Mouse (Mus musculus) forebrain, postnatal 0 days (tissue): ENCODE measurements around the gene AW011738. TPM values are rescaled to one million over a fixed set of nuclear protein-coding genes. Genes with fewer than 3 reads are reported as not detected.

Source experiments
- ATAC-seq: fragments of 200-750 bp; cut with Nextera tagmentation; 2 replicates; pipeline ENCODE4 v1.8.0; 2017; ENCODE audit warnings: mild to moderate bottlenecking, moderate library complexity
- DNase-seq: peaks from one replicate; pipeline ENCODE4 v3.0.0-alpha.2; 2015
- H3K27ac ChIP-seq: fragments of 300-500 bp; sonication (generic); 2 replicates; pipeline ENCODE4 v1.5.1; 2014; ENCODE audit warnings: low read depth, mild to moderate bottlenecking, antibody characterized with exemption, low read length, moderate library complexity, mixed read lengths
- H3K27me3 ChIP-seq: fragments of 300-500 bp; sonication (generic); 2 replicates; pipeline ENCODE4 v1.6.1; 2014; ENCODE audit warnings: mild to moderate bottlenecking, low read length, mixed read lengths; ENCODE audit not compliant: insufficient read depth
- H3K36me3 ChIP-seq: fragments of 300-500 bp; sonication (generic); 2 replicates; pipeline ENCODE4 v1.6.1; 2014; ENCODE audit warnings: mild to moderate bottlenecking, moderate library complexity; ENCODE audit not compliant: insufficient read depth
- H3K4me1 ChIP-seq: fragments of 300-500 bp; sonication (generic); 2 replicates; pipeline ENCODE4 v1.6.1; 2014; ENCODE audit warnings: antibody characterized with exemption; ENCODE audit not compliant: insufficient read depth
- H3K4me2 ChIP-seq: fragments of 300-500 bp; sonication (generic); 2 replicates; pipeline ENCODE4 v1.6.1; 2014; ENCODE audit warnings: low read depth, mild to moderate bottlenecking, moderate library complexity
- H3K4me3 ChIP-seq: fragments of 300-500 bp; sonication (generic); 2 replicates; pipeline ENCODE4 v1.5.1; 2014; ENCODE audit warnings: low read depth, low read length, mixed read lengths
- H3K9ac ChIP-seq: fragments of 300-500 bp; sonication (generic); 2 replicates; pipeline ENCODE4 v1.6.1; 2014; ENCODE audit warnings: mild to moderate bottlenecking
- H3K9me3 ChIP-seq: fragments of 300-500 bp; sonication (generic); 2 replicates; pipeline ENCODE4 v1.6.1; 2016; ENCODE audit warnings: low read length
- CTCF ChIP-seq: sonication (generic); IDR thresholded peaks from 2 replicates; pipeline ENCODE4 v1.5.1; 2016; ENCODE audit warnings: antibody characterized with exemption, control low read depth, low read depth
- WGBS: fragments of 180-500 bp; shearing (Covaris S2); extraction: QIAGEN DNeasy Blood & Tissue Kit; methylation state at CpG from one replicate; pipeline ENCODE4 v1.1.7; 2014; 5-methylcytosine and 5-hydroxymethylcytosine counted together
- microRNA-seq, 2 experiments: library from miRNA; unstranded; fragments of <30 nt; microRNA quantifications; one replicate each; pipeline ENCODE4; 2016
- polyA plus RNA-seq: library from polyadenylated mRNA; unstranded; fragments of >200 nt; fragmentation: Nextera tagmentation; extraction: Ambion mirVana; gene quantifications from 2 replicates; pipeline ENCODE4 v1.2.1, GENCODE M21; 2015
- total RNA-seq: library from RNA; depleted of rRNA; stranded (reverse); fragments of >200 nt; gene quantifications from 2 replicates; pipeline ENCODE4 v1.2.3, GENCODE M21; 2014; rRNA removed

AW011738 gene
- total and polyA plus RNA-seq, 2 experiments from 2014 or later, result 3.4 to 5.7 TPM

DNA sequence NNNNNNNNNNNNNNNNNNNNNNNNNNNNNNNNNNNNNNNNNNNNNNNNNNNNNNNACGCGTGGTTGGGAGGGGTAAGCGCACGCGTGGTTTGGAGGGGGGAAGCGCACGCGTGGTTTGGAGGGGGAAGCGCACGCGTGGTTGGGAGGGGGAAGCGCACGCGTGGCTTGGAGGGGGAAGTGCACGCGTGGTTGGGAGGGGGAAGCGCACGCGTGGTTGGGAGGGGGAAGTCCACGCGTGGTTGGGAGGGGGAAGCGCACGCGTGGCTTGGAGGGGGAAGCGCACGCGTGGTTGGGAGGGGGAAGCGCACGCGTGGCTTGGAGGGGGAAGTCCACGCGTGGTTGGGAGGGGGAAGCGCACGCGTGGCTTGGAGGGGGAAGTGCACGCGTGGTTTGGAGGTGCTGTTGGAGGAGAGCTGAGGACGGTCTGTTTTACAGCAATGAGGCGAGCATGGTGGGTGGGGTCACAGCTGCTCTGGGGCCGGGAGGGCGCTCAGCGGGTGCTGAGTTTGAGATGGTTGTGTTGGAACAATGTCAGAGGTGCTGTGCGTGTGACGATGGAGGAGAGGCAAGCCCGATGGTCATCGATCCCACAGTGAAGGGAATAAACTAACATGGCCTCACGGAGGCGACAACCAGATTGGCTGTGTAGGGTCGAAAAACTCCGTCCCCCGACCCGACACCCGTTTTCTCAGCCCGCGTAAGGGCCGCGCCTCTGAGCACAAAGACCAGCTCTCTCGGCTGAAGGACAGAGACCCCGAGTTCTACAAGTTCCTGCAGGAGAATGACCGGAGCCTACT, 33.7 kb downstream of the AW011738 start:
- no peak for TF ChIP-seq CTCF
- Histone ChIP-seq H3K9ac (no peak overlapping the region), H3K4me3 (peak overlapping the region; percentile 89), H3K4me2 (peak overlapping the region; percentile 87), H3K9me3 (no peaks in the 10 kb centered on the region), H3K4me1 (peaks cover 8% of the 10 kb centered on the region; the same call in 1 of the 2 replicates), H3K27ac (no peak overlapping the region), H3K27me3 (no peaks in the 10 kb centered on the region), H3K36me3 (peaks cover 55% of the 10 kb centered on the region)
- DNase-seq (no peak), ATAC-seq (no peak)
- WGBS, result 26% methylated on average over 55 of the region's 60 CpGs

DNA sequence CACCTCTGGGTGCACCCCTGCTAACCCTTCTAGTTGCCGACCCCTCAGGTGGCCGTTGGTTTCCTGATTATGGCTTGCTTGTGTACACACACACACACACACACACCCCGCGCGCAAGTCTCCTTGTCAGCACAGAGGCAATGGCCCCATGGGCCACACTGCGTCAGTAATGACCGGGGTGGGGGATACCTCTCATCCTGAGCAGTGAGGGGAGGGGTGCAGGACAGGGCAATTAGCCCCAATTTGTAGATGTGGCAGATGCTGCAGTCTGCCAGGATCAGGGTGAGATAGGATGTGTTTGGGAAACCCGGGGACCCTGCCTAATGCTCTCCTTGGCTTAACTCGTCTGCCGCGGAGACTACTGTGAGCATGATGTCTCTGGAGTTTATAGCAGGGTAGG, 46.5 kb downstream of the AW011738 start:
- ATAC-seq (0 out of 2 replicates have a peak, but pooled peaks have one; percentile 3), DNase-seq (no peak)
- TF ChIP-seq CTCF, result no peak
- Histone ChIP-seq H3K36me3 (peaks cover 46% of the 10 kb centered on the region), H3K4me1 (no peaks in the 10 kb centered on the region), H3K9ac (no peak overlapping the region), H3K27ac (no peak overlapping the region), H3K4me2 (no peak overlapping the region), H3K9me3 (no peaks in the 10 kb centered on the region), H3K27me3 (peaks cover 2% of the 10 kb centered on the region; the same call in 1 of the 2 replicates), H3K4me3 (no peak overlapping the region)
- 70% methylated on average over 11 of the region's 11 CpGs for WGBS

- ATAC-seq, result no peak
- no peaks in the 10 kb centered on the region for H3K4me1 ChIP-seq
Observed at GRCm38 (mm10) chr4:156251081-156251480, 48.0 kb downstream of the AW011738 start.

DNA sequence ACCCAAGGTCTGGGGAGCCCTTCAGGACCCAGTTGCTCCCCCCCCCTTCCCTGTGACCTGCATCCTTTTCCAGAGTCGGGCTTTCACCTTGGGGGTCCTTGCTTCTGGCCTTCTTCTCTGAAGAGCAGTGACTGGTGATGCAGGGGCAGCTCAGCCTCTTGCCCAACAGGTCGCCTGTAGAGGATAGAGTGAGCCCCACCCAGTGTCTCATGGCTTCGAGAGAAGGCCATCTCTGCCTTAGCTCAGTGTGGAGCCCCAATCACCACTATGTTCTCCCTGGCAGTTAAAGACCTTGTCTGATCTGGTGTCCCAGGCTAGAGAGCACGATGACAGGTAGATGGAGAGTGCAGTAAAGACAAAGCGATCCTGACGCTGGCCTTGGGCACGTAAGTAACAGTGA, 49.0 kb downstream of the AW011738 start:
- WGBS, result 37% methylated on average over 7 of the region's 7 CpGs
- Histone ChIP-seq H3K4me2 (no peak overlapping the region), H3K27ac (no peak overlapping the region), H3K9me3 (no peaks in the 10 kb centered on the region), H3K27me3 (peaks cover 14% of the 10 kb centered on the region), H3K4me1 (no peaks in the 10 kb centered on the region), H3K36me3 (peaks cover 23% of the 10 kb centered on the region), H3K4me3 (no peak overlapping the region), H3K9ac (no peak overlapping the region)
- DNase-seq, result no peak
- no peak for ATAC-seq
- no peak for TF ChIP-seq CTCF

More at GRCm38 (mm10) chr4:156251081-156251480, 48.0 kb downstream of the AW011738 start:
- peaks cover 34% of the 10 kb centered on the region for H3K36me3 ChIP-seq
- no peak overlapping the region for H3K27ac ChIP-seq
- no peak for DNase-seq
- no peak overlapping the region for H3K4me3 ChIP-seq
- no peak overlapping the region for H3K4me2 ChIP-seq
- WGBS, result 54% methylated on average over 8 of the region's 8 CpGs
- peaks cover 14% of the 10 kb centered on the region for H3K27me3 ChIP-seq
- no peak for TF ChIP-seq CTCF
- no peaks in the 10 kb centered on the region for H3K9me3 ChIP-seq
- no peak overlapping the region for H3K9ac ChIP-seq

- Histone ChIP-seq H3K9me3 (no peaks in the 10 kb centered on the region), H3K4me2 (no peak overlapping the region), H3K4me3 (no peak overlapping the region), H3K36me3 (peaks cover 19% of the 10 kb centered on the region), H3K9ac (no peak overlapping the region), H3K27ac (no peak overlapping the region), H3K27me3 (peaks cover 14% of the 10 kb centered on the region), H3K4me1 (no peaks in the 10 kb centered on the region)
- 43% methylated on average over 3 of the region's 3 CpGs for WGBS
- no peak for TF ChIP-seq CTCF
- DNase-seq (no peak), ATAC-seq (no peak)
Observed at GRCm38 (mm10) chr4:156252619-156253018, 49.5 kb downstream of the AW011738 start.

DNA sequence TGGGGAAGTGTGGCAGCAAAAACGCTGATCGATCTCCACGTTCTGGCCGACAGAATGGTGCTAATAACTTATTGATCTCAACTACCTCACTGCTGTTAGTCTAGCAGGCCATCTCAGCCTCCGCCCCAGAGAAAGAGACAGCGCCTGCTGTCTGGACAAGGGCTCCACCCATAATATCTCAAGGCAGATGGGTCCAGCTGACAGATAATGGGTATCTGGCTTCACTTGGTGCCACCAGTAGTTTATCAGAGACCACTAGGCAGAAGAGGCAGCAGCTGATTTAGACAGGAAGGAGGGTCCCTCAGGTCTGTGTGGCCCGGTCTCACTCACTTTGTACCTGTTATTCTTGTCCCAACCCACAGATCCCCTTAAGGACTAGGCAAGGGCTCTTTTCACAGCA, 49.9 kb downstream of the AW011738 start:
- Histone ChIP-seq H3K27me3 (peaks cover 14% of the 10 kb centered on the region), H3K4me3 (no peak overlapping the region), H3K27ac (no peak overlapping the region), H3K9ac (no peak overlapping the region), H3K9me3 (no peaks in the 10 kb centered on the region), H3K4me1 (no peaks in the 10 kb centered on the region), H3K36me3 (peaks cover 14% of the 10 kb centered on the region), H3K4me2 (no peak overlapping the region)
- ATAC-seq (no peak), DNase-seq (no peak)
- 50% methylated on average over 7 of the region's 7 CpGs for WGBS
- no peak for TF ChIP-seq CTCF

- DNase-seq (peak; percentile 53), ATAC-seq (peak; percentile 71)
- H3K4me1 ChIP-seq, result no peaks in the 10 kb centered on the region
Observed at GRCm38 (mm10) chr4:156254361-156255077, 51.4 kb downstream of the AW011738 start.

More at GRCm38 (mm10) chr4:156254361-156255077, 51.4 kb downstream of the AW011738 start:
- 4% methylated on average over 30 of the region's 30 CpGs for WGBS
- Histone ChIP-seq H3K9me3 (no peaks in the 10 kb centered on the region), H3K9ac (no peak overlapping the region), H3K36me3 (peaks cover 2% of the 10 kb centered on the region; the same call in 1 of the 2 replicates), H3K4me3 (peak overlapping the region; percentile 21), H3K27me3 (peaks cover 14% of the 10 kb centered on the region), H3K4me2 (peak overlapping the region; percentile 30), H3K27ac (no peak overlapping the region)
- TF ChIP-seq CTCF, result no peak

Small RNA genes within 50 kb of the gene (microRNA-seq; reads per million reads assigned to microRNA genes)
- gene Mir7658, result 3.1 to 5.6 reads per million in 2 experiments

Other genes with a start within 250 kb of the AW011738 start
- gene C1qtnf12, start 241.0 kb upstream of the AW011738 start, total RNA-seq, result 12.8 and 13.9 TPM in 2 replicates
- gene C1qtnf12, start 241.0 kb upstream of the AW011738 start, polyA plus RNA-seq, result 10.3 and 11.1 TPM in 2 replicates
- 39.5 and 43.9 TPM in 2 replicates for gene B3galt6, start 210.7 kb upstream of the AW011738 start, total RNA-seq
- gene B3galt6, start 210.7 kb upstream of the AW011738 start, polyA plus RNA-seq, result 19.4 and 28.6 TPM in 2 replicates
- gene Sdf4, start 210.4 kb upstream of the AW011738 start, total RNA-seq, result 123 and 126 TPM in 2 replicates
- gene Sdf4, start 210.4 kb upstream of the AW011738 start, polyA plus RNA-seq, result 115 and 117 TPM in 2 replicates
- gene Tnfrsf4, start 189.5 kb upstream of the AW011738 start, total RNA-seq, result 0.48 and 1.3 TPM in 2 replicates
- 0.40 and 0.49 TPM in 2 replicates for gene Tnfrsf4, start 189.5 kb upstream of the AW011738 start, polyA plus RNA-seq
- gene Tnfrsf18, start 177.1 kb upstream of the AW011738 start, total RNA-seq, result 1.5 TPM in 1 of 2 replicates, not detected in the other
- gene Tnfrsf18, start 177.1 kb upstream of the AW011738 start, polyA plus RNA-seq, result 0.67 and 1.2 TPM in 2 replicates
- not detected in 2 replicates for gene Ttll10, start 143.9 kb upstream of the AW011738 start, total RNA-seq
- 0.06 TPM in 1 of 2 replicates, not detected in the other for gene Ttll10, start 143.9 kb upstream of the AW011738 start, polyA plus RNA-seq
- gene 9430015G10Rik, start 93.3 kb upstream of the AW011738 start, total RNA-seq, result 22.8 and 28.3 TPM in 2 replicates
- gene 9430015G10Rik, start 93.3 kb upstream of the AW011738 start, polyA plus RNA-seq, result 18.3 and 22.3 TPM in 2 replicates
- 0.33 and 0.46 TPM in 2 replicates for gene Rnf223, start 72.8 kb upstream of the AW011738 start, total RNA-seq
- gene Rnf223, start 72.8 kb upstream of the AW011738 start, polyA plus RNA-seq, result 0.08 and 0.19 TPM in 2 replicates
- 218 and 261 TPM in 2 replicates for gene Agrn, start 5.8 kb upstream of the AW011738 start, total RNA-seq
- gene Agrn, start 5.8 kb upstream of the AW011738 start, polyA plus RNA-seq, result 48.2 and 61.3 TPM in 2 replicates
- gene Isg15, start 2.5 kb upstream of the AW011738 start, total RNA-seq, result 1.4 and 2.2 TPM in 2 replicates
- 2.4 and 3.4 TPM in 2 replicates for gene Isg15, start 2.5 kb upstream of the AW011738 start, polyA plus RNA-seq
- 1.1 and 1.3 TPM in 2 replicates for gene Perm1, start 12.6 kb downstream of the AW011738 start, total RNA-seq
- 0.69 and 0.86 TPM in 2 replicates for gene Perm1, start 12.6 kb downstream of the AW011738 start, polyA plus RNA-seq
- 37.2 and 43.7 TPM in 2 replicates for gene Plekhn1, start 31.6 kb downstream of the AW011738 start, total RNA-seq
- gene Plekhn1, start 31.6 kb downstream of the AW011738 start, polyA plus RNA-seq, result 11.8 and 14.3 TPM in 2 replicates
- gene Noc2l, start 32.7 kb downstream of the AW011738 start, total RNA-seq, result 80.7 and 83.9 TPM in 2 replicates
- 50.9 and 52.9 TPM in 2 replicates for gene Noc2l, start 32.7 kb downstream of the AW011738 start, polyA plus RNA-seq
- gene Samd11, start 52.4 kb downstream of the AW011738 start, total RNA-seq, result 3.5 and 7.7 TPM in 2 replicates
- 1.2 and 1.9 TPM in 2 replicates for gene Samd11, start 52.4 kb downstream of the AW011738 start, polyA plus RNA-seq
- gene Vmn2r-ps159, start 127.8 kb downstream of the AW011738 start, total RNA-seq, result not detected in 2 replicates
- not detected in 2 replicates for gene Vmn2r-ps159, start 127.8 kb downstream of the AW011738 start, polyA plus RNA-seq